Mouse (Mus musculus) hindbrain, embryonic 15.5 days (tissue): ENCODE measurements around the gene Cds1. TPM values are rescaled to one million over a fixed set of nuclear protein-coding genes. Genes with fewer than 3 reads are reported as not detected.

ENCODE experiments used
- ATAC-seq: fragments of 200-750 bp; cut with Nextera tagmentation; 2 replicates; pipeline ENCODE4 v1.8.0; 2017; ENCODE audit warnings: low read depth, moderate number of reproducible peaks, moderate TSS enrichment; ENCODE audit not compliant: low FRiP score
- H3K27ac ChIP-seq: fragments of 300-500 bp; sonication (generic); replicated peaks from 2 replicates; pipeline ENCODE4 v1.5.1; 2015; ENCODE audit warnings: mild to moderate bottlenecking, inconsistent platforms
- H3K27me3 ChIP-seq: fragments of 300-500 bp; sonication (generic); 2 replicates; pipeline ENCODE4 v1.6.1; 2015; ENCODE audit warnings: control low read depth, inconsistent platforms
- H3K36me3 ChIP-seq: fragments of 300-500 bp; sonication (generic); 2 replicates; pipeline ENCODE4 v1.6.1; 2015; ENCODE audit warnings: control low read depth, inconsistent platforms
- H3K4me1 ChIP-seq: fragments of 300-500 bp; sonication (generic); replicated peaks from 2 replicates; pipeline ENCODE4 v1.6.1; 2015; ENCODE audit warnings: control low read depth, inconsistent platforms
- H3K4me2 ChIP-seq: fragments of 300-500 bp; sonication (generic); 2 replicates; pipeline ENCODE4 v1.6.1; 2015; ENCODE audit warnings: moderate library complexity, mild to moderate bottlenecking, inconsistent platforms
- H3K4me3 ChIP-seq: fragments of 300-500 bp; sonication (generic); 2 replicates; pipeline ENCODE4 v1.5.1; 2015; ENCODE audit warnings: mild to moderate bottlenecking, inconsistent platforms
- H3K9ac ChIP-seq: fragments of 300-500 bp; sonication (generic); 2 replicates; pipeline ENCODE4 v1.6.1; 2015; ENCODE audit warnings: inconsistent platforms
- H3K9me3 ChIP-seq: fragments of 300-500 bp; sonication (generic); 2 replicates; pipeline ENCODE4 v1.6.1; 2016; ENCODE audit warnings: control low read depth, inconsistent platforms
- WGBS: fragments of 180-500 bp; shearing (Covaris S2); methylation state at CpG from one replicate; pipeline ENCODE4 v1.1.7; 2015; 5-methylcytosine and 5-hydroxymethylcytosine counted together
- polyA plus RNA-seq: library from polyadenylated mRNA; unstranded; fragments of >200 nt; fragmentation: Nextera tagmentation; extraction: Ambion mirVana; gene quantifications from 2 replicates; pipeline ENCODE4 v1.2.1, GENCODE M21; 2015

The Cds1 gene
- polyA plus RNA-seq, 1 experiment from 2014 or later = 6.8 TPM

DNA sequence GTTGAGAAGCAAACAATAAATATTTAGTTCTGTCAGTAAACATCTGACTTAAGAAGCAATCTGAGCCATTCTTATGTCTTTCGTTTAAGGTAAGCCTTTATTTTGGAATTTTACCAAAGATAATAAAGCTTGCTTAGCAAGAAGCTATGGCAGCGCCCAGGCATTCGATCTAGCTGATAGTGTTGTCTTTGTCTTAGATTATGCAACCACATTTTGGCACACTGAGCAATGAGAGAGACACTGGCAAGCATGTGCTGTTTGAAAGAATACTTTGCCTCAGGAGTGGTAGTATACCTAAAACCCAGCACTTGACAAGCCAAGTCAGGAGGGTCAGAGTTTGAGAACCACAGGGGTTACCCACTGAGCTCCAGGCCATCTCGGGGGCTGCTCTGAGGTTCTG is 16.0 kb downstream of the Cds1 start:
- Histone ChIP-seq H3K9ac (no peak overlapping the region), H3K4me1 (no peaks in the 10 kb centered on the region), H3K4me2 (no peak overlapping the region), H3K4me3 (no peak overlapping the region), H3K9me3 (no peaks in the 10 kb centered on the region), H3K27me3 (no peaks in the 10 kb centered on the region), H3K36me3 (no peaks in the 10 kb centered on the region), H3K27ac (no peak overlapping the region)
- ATAC-seq = no peak
- WGBS = 81% methylated on average over 4 of the region's 4 CpGs

DNA sequence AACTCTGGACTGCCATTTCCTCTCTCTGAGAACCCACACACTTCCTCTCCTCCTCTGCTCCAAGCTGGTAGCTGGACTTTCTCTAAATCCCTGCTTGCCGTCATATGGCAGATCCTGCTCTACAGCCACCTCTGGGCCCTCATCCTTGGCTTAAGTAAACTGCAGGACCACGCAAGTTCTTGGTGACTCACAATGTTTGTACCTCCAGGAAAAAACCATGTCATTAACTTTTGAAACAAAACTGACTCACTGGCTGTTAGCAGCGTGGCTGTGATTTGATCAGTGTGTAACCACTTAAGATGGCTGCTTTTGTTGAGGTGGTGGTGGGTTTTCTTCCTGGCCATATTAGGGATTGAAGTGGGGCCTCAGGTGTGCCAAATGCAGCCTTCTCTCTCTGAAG is 19.4 kb downstream of the Cds1 start:
- no peaks in the 10 kb centered on the region for H3K4me1 ChIP-seq
- no peak overlapping the region for H3K4me2 ChIP-seq
- no peak overlapping the region for H3K9ac ChIP-seq
- no peak for ATAC-seq
- no peaks in the 10 kb centered on the region for H3K36me3 ChIP-seq
- H3K9me3 ChIP-seq = no peaks in the 10 kb centered on the region
- H3K27me3 ChIP-seq = no peaks in the 10 kb centered on the region
- 86% methylated on average over 3 of the region's 3 CpGs for WGBS
- H3K27ac ChIP-seq = no peak overlapping the region
- no peak overlapping the region for H3K4me3 ChIP-seq

DNA sequence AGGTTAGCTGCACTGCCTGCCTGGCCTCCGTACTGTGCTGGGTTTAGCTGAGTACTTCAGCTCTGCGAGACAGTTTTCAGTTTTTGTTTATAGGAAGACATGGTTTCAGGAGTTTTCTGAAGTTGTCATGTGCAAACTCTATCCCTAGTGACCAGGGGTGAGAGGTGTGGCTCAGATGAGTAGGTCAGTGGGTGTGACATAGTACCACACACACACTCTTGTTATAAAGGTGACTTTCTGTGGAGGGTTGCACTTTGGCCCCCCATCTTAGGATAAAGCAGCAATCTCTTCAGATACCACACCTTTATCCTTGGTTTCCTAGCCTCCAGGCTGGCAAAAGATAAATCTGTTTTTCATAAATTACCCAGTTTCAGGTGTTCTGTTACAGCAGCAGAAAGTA is 19.9 kb downstream of the Cds1 start:
- Histone ChIP-seq H3K4me1 (no peaks in the 10 kb centered on the region), H3K9ac (no peak overlapping the region), H3K9me3 (no peaks in the 10 kb centered on the region), H3K27me3 (no peaks in the 10 kb centered on the region), H3K4me3 (no peak overlapping the region), H3K27ac (no peak overlapping the region), H3K36me3 (no peaks in the 10 kb centered on the region), H3K4me2 (no peak overlapping the region)
- WGBS = 98% methylated on average over 2 of the region's 2 CpGs
- ATAC-seq = no peak

DNA sequence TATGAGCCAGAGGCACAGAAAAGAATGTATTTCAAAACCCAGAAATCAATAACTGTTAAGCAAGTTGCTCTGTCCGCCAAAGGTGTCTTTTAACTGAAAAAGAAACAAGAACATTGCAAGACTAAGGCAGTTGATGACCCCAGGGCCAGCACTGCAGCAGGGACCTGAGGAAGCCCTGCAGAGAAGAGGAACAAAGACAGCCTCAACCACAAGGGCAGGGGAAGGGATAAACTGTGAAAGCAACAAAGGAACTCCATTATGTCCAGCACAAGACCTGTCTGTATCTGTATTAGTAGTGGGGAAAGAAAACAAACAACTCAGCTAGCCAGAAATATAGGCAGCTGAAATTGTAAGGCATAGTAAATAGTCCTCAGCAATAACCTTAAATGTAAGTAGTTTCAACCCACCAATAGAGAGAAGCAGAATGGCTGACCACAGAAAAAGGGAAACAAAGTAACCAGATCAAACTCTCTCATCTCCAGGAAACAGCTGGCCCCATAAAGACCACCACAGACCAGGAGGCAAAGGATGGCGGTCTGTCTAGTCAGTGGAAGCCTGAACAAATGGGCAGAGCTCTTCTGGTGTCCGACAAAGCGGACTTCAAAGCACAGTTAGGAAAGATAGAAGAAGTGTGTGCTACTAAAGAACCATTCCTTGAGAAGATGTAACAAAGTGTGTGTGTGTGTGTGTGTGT is 21.1 kb downstream of the Cds1 start:
- no peaks in the 10 kb centered on the region for H3K9me3 ChIP-seq
- no peaks in the 10 kb centered on the region for H3K4me1 ChIP-seq
- H3K4me3 ChIP-seq = no peak overlapping the region
- H3K27me3 ChIP-seq = no peaks in the 10 kb centered on the region
- H3K27ac ChIP-seq = no peak overlapping the region
- 58% methylated on average over 4 of the region's 4 CpGs for WGBS
- H3K4me2 ChIP-seq = no peak overlapping the region
- no peak overlapping the region for H3K9ac ChIP-seq
- ATAC-seq = no peak
- no peaks in the 10 kb centered on the region for H3K36me3 ChIP-seq

DNA sequence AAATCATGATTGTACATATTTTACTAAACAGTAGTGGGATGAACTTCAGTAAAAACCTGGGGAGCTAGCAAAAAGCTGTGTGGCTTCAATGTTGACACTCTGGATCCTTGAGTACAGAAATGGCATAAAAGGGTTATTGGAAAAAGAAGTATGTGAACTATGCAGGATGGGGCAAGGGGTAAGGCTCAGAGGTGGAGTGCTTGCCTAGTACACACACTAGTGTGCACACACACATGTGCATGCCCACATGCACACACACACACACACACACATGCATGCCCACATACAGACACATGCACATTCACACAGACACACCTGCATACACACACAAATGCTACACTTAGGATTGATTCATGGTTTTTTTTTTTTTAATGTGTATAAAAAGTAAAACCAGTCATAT is 24.8 kb downstream of the Cds1 start:
- no peak overlapping the region for H3K27ac ChIP-seq
- H3K4me3 ChIP-seq = no peak overlapping the region
- H3K9ac ChIP-seq = no peak overlapping the region
- H3K36me3 ChIP-seq = no peaks in the 10 kb centered on the region
- H3K9me3 ChIP-seq = no peaks in the 10 kb centered on the region
- no peak for ATAC-seq
- H3K4me1 ChIP-seq = no peaks in the 10 kb centered on the region
- H3K4me2 ChIP-seq = no peak overlapping the region
- H3K27me3 ChIP-seq = no peaks in the 10 kb centered on the region

DNA sequence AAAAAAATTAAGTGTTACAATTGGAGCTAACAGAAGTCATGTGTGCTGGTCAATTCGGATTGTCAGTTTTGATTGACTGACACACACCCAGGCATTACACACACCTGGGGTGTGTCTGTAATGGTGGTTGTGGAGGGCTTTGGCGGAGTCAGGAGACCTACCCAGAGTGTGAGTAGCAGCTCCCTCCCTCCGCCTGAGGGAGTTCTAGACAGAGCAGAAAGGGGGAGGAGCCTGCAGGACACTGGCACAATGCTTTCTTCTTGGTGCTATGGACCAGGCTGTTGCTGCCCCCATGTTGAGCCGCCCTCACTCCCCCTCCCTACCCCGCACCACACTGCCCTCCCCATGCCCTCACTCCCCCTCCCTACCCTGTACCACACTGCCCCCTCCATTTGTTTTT is 25.6 kb downstream of the Cds1 start:
- H3K4me2 ChIP-seq = no peak overlapping the region
- no peak overlapping the region for H3K9ac ChIP-seq
- WGBS = 55% methylated on average over 5 of the region's 5 CpGs
- H3K27ac ChIP-seq = no peak overlapping the region
- H3K27me3 ChIP-seq = no peaks in the 10 kb centered on the region
- no peak for ATAC-seq
- no peaks in the 10 kb centered on the region for H3K9me3 ChIP-seq
- no peak overlapping the region for H3K4me3 ChIP-seq
- H3K36me3 ChIP-seq = no peaks in the 10 kb centered on the region
- H3K4me1 ChIP-seq = no peaks in the 10 kb centered on the region

DNA sequence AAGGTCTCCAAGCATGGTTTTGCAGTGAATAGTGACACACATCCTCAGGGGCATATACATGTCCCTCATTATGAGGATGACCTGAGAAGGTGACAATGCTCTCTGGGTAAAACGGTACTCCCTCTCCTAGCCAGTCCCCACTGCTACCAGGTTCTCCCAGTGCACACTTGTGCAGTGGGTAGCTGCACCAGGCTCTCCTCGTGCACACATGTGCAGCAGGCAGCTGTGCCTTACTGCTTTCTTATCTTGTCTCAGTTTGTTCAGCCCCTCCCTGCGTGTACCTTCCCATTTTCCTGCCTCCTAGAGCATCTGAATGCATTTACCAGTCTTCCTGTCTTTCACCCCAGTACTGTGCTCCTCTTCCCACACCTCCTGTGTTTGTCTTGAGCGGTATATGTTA is 27.7 kb downstream of the Cds1 start:
- H3K4me2 ChIP-seq = no peak overlapping the region
- no peak for ATAC-seq
- no peak overlapping the region for H3K27ac ChIP-seq
- no peaks in the 10 kb centered on the region for H3K4me1 ChIP-seq
- no peak overlapping the region for H3K9ac ChIP-seq
- 81% methylated on average over 4 of the region's 4 CpGs for WGBS
- H3K9me3 ChIP-seq = no peaks in the 10 kb centered on the region
- H3K27me3 ChIP-seq = no peaks in the 10 kb centered on the region
- no peak overlapping the region for H3K4me3 ChIP-seq
- H3K36me3 ChIP-seq = no peaks in the 10 kb centered on the region

DNA sequence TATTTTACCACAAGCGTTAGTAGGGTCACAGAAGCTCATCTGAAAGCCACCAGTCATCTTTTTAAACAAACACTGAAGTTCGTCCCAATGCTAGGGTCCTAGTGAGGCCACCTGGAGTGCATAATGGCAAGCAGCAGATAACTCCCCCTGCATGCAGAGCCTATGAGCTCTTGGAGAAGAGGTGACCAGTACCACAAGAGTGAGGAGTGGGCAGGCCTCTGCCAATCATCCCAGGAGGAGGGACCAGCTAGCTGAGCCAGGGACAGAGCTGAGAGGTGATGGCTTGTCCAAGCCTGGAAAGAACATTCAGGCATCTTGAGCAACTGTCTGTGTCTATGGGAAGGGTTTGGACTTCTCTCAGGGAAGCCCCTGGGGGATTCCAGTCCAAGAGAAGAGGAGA is 37.0 kb downstream of the Cds1 start:
- no peak overlapping the region for H3K4me2 ChIP-seq
- 59% methylated on average over 2 of the region's 2 CpGs for WGBS
- no peak overlapping the region for H3K4me3 ChIP-seq
- ATAC-seq = no peak
- H3K9ac ChIP-seq = no peak overlapping the region
- no peaks in the 10 kb centered on the region for H3K4me1 ChIP-seq
- H3K27me3 ChIP-seq = no peaks in the 10 kb centered on the region
- H3K27ac ChIP-seq = no peak overlapping the region
- H3K9me3 ChIP-seq = no peaks in the 10 kb centered on the region
- H3K36me3 ChIP-seq = no peaks in the 10 kb centered on the region

DNA sequence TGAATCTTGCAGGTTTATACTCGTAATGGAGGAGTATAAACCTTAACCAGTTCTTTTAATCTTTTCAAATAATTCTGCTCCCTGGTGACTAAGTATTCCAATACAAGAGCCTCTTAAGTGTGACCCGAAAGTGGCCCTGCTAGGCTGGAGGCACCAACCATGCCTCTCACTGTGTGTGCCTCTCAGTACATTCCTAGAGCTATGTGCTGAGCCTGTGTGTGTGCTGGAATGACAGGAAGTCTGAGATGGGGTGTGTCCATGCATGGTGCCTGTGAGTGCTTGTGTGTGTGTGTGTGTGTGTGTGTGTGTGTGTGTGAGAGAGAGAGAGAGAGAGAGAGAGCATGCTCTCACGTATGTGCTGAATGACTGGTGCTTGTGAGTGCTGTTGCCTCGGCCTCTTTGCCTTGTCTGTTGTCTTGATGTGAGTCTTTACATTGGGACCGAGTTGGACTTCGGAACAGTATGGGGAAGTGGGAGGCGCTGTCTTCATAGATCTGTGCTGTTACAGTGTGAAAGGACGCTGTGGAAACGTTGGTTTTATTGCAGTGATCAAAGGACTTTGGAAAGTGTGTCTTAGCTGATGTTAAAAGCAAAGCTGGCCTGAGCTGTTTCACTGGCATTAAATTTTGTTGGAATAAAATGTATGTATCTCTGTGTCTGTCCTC is 37.6 kb downstream of the Cds1 start:
- no peak overlapping the region for H3K27ac ChIP-seq
- H3K36me3 ChIP-seq = no peaks in the 10 kb centered on the region
- H3K4me3 ChIP-seq = no peak overlapping the region
- H3K4me2 ChIP-seq = no peak overlapping the region
- ATAC-seq = no peak
- no peaks in the 10 kb centered on the region for H3K4me1 ChIP-seq
- H3K27me3 ChIP-seq = no peaks in the 10 kb centered on the region
- no peaks in the 10 kb centered on the region for H3K9me3 ChIP-seq
- WGBS = 85% methylated on average over 9 of the region's 9 CpGs
- no peak overlapping the region for H3K9ac ChIP-seq

DNA sequence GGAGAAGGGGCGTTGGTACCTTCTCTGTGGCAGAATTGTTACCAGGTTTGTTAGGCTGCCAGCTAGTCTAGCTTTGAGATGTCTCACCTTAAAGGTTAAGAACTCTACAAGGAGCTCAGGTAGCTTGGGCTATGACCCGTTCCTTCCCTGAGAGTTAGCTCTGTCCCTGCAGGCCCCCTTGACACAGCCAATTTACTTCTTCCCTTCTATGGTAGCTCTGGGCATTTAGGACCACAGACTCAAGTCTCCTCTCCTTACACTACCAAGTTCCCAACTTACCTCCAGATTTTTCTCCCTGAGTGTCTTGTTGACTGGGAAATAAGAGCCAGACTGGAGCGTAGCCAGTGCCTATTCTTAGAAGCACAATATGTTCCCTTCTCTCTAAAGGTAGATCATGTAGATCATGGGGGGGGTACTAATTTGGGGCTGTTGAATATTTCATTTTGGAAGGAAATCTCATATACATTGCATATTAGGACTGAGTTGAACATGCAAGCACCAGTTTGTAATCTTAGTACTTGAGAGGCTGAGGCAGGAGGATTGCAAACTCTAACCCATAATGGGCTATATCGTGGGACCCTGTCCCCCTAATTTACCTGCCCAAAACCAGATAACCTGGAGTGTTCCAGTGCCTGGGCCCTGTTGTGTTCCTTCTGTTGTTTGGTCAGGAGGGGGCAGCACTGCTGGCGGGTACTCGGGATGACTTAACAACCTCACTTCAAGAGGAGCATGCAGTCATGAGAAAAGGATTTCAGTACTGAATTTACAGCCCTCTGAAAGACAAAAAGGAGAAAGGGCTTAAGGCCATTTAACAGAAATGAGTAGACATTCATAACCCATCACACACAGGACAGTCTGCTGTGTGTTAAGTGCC is 46.6 kb downstream of the Cds1 start:
- no peaks in the 10 kb centered on the region for H3K27me3 ChIP-seq
- H3K9me3 ChIP-seq = no peaks in the 10 kb centered on the region
- no peaks in the 10 kb centered on the region for H3K36me3 ChIP-seq
- H3K4me1 ChIP-seq = no peaks in the 10 kb centered on the region
- no peak for ATAC-seq
- WGBS = 90% methylated on average over 6 of the region's 6 CpGs
- no peak overlapping the region for H3K27ac ChIP-seq
- H3K4me3 ChIP-seq = no peak overlapping the region
- H3K9ac ChIP-seq = no peak overlapping the region
- no peak overlapping the region for H3K4me2 ChIP-seq

DNA sequence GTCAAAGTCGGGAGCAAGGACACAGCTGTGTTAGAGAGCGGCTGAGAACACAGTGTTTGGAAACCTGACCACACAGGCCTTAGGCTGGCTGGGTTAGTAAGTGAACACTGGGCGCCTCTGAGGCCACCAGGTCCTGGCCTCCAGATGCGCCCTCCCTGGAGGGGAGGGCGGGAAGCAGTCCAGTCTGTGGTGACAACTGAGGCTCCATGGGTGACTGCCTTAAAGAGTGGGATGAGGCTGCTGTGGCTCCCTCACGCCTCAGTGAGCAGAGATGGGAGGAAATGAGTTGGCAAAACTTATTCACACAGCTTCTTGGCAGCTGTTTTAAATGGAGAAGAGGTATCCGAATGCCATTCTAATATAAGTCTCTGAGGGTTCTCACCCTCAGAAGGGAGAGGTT is 51.9 kb downstream of the Cds1 start:
- no peak for ATAC-seq
- Histone ChIP-seq H3K27ac (no peak overlapping the region), H3K4me3 (no peak overlapping the region), H3K9me3 (no peaks in the 10 kb centered on the region), H3K27me3 (0 out of 2 replicates have a peak, but pooled peaks cover 3% of the 10 kb centered on the region), H3K4me1 (no peaks in the 10 kb centered on the region), H3K9ac (no peak overlapping the region), H3K36me3 (no peaks in the 10 kb centered on the region), H3K4me2 (no peak overlapping the region)
- 54% methylated on average over 7 of the region's 7 CpGs for WGBS

DNA sequence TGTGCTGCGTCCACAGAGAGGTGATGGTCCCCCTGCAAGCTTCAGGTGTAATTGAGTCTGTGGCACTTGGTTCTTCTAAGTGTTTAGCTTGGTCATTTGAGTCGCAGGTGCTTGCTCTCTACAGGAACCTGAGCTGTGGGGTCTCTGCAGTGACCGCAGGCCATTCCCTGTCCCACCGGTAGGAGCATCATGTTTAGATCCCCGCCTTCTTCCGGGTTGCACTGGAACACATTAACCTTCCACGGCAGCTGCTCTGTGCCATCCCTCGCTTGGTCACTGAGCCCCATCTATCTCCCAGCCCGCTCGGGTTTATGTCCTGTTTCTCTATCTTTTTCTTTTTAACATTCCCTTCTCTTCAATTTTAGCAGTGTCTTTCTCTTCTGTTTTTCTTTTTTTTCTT is 54.3 kb downstream of the Cds1 start:
- no peak for ATAC-seq
- Histone ChIP-seq H3K4me1 (no peaks in the 10 kb centered on the region), H3K9me3 (no peaks in the 10 kb centered on the region), H3K4me3 (no peak overlapping the region), H3K36me3 (no peaks in the 10 kb centered on the region), H3K9ac (no peak overlapping the region), H3K27ac (no peak overlapping the region), H3K27me3 (0 out of 2 replicates have a peak, but pooled peaks cover 3% of the 10 kb centered on the region), H3K4me2 (no peak overlapping the region)
- WGBS = 60% methylated on average over 10 of the region's 10 CpGs
